Mouse (Mus musculus) cortical plate, adult 2 months (tissue): ENCODE measurements around the gene P2ry12.

ENCODE experiments used
- CTCF ChIP-seq: fragments of 200-500 bp; IDR thresholded peaks from 2 replicates; pipeline ENCODE4 v1.5.1; 2011; ENCODE audit warnings: mild to moderate bottlenecking, control low read depth, low read length; ENCODE audit not compliant: insufficient read depth; ENCODE audit errors: extremely low read depth
- POLR2A ChIP-seq: fragments of 200-500 bp; IDR thresholded peaks from 2 replicates; pipeline ENCODE4 v1.6.1; 2011; ENCODE audit warnings: mild to moderate bottlenecking, low read length, control low read depth; ENCODE audit not compliant: insufficient read depth; ENCODE audit errors: extremely low read depth

DNA sequence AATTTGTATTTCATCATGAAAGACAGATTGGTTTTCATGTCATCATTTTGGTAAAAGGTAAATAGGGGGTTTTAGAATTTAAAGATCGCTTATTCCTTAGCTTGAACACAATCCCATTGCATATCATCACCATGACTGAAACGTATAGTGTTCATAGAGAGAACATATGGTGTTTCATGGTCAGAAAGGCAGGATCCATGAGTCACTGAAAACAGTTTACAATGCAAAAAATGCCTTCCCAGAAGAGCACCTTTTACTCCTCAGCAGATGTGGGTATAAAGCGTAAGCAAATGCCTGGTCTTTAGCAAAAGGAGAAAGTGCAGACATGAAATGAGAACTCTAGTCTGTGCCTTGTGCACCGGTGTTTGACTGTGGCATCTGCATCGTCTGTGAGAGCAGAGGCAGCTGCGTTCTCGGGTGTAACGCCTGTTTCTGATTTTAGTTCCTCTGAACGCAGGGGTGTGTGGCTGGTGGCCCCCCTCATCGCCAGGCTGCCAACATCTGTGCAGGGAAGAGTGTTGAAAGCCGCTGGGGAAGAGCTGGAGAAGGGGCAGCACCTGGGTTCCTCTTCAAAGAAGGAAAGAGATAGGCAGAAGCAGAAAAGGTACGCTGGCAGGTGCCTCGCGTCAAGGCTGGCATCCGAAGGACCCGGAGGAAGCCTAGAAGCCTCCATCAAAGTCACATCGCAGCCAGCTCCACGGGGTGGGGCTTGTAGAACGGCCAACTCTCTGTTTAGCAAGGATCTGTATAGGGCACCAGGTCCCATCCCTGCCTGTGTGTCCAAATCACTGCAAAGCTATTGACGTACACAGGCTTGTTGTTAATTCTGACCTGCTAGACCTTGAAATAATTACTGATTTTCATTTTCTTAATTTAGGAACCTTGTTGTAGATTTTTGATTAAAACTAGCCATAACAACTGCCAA lies 4.7 kb downstream of the P2ry12 start:
- TF ChIP-seq POLR2A = no peak
- TF ChIP-seq CTCF = no peak
